Mouse (Mus musculus) mature B cell (primary cell): ENCODE measurements around the gene Prelp.

Experiments
- in situ Hi-C: fragments of 300-500 bp; cut with MboI; formaldehyde crosslinking; loops from 2 replicates; pipeline ENCODE4 v1.14.3; 2019

Prelp gene

GRCm38 (mm10) chr1:133900825-133901224, 20.4 kb downstream of the Prelp start:
- in situ Hi-C loops, result loop anchor here (25.0 kb wide), 1 partner anchor 211 kb away; the partner anchor contains the start of gene Chit1

GRCm38 (mm10) chr1:133899043-133899542, 22.1 kb downstream of the Prelp start:
- in situ Hi-C loops, result no loop called here

- in situ Hi-C loops, result no loop called here
Observed at GRCm38 (mm10) chr1:133897293-133897692, 23.9 kb downstream of the Prelp start.

- in situ Hi-C loops, result no loop called here
Observed at GRCm38 (mm10) chr1:133891489-133891888, 29.7 kb downstream of the Prelp start.

GRCm38 (mm10) chr1:133889949-133890598, 31.1 kb downstream of the Prelp start:
- in situ Hi-C loops, result no loop called here

GRCm38 (mm10) chr1:133887538-133888250, 33.5 kb downstream of the Prelp start:
- in situ Hi-C loops, result no loop called here

- in situ Hi-C loops, result no loop called here
Observed at GRCm38 (mm10) chr1:133887044-133887443, 34.2 kb downstream of the Prelp start.

- in situ Hi-C loops, result no loop called here
Observed at GRCm38 (mm10) chr1:133886431-133886830, 34.8 kb downstream of the Prelp start.

- in situ Hi-C loops, result no loop called here
Observed at GRCm38 (mm10) chr1:133885811-133886210, 35.4 kb downstream of the Prelp start.

- in situ Hi-C loops, result no loop called here
Observed at GRCm38 (mm10) chr1:133884746-133885145, 36.5 kb downstream of the Prelp start.

- in situ Hi-C loops, result no loop called here
Observed at GRCm38 (mm10) chr1:133884090-133884489, 37.1 kb downstream of the Prelp start.

GRCm38 (mm10) chr1:133882283-133883217, 38.7 kb downstream of the Prelp start:
- in situ Hi-C loops, result no loop called here

GRCm38 (mm10) chr1:133881813-133882212, 39.4 kb downstream of the Prelp start:
- in situ Hi-C loops, result no loop called here

GRCm38 (mm10) chr1:133878825-133879423, 42.3 kb downstream of the Prelp start:
- in situ Hi-C loops, result no loop called here

GRCm38 (mm10) chr1:133876936-133877335, 44.3 kb downstream of the Prelp start:
- in situ Hi-C loops, result no loop called here

- in situ Hi-C loops, result no loop called here
Observed at GRCm38 (mm10) chr1:133873086-133873813, 48.0 kb downstream of the Prelp start.

- in situ Hi-C loops, result no loop called here
Observed at GRCm38 (mm10) chr1:133871241-133871640, 50.0 kb downstream of the Prelp start.

- in situ Hi-C loops, result no loop called here
Observed at GRCm38 (mm10) chr1:133869221-133869620, 52.0 kb downstream of the Prelp start.

- in situ Hi-C loops, result no loop called here
Observed at GRCm38 (mm10) chr1:133863257-133863997, 57.8 kb downstream of the Prelp start.

- in situ Hi-C loops, result no loop called here
Observed at GRCm38 (mm10) chr1:133861028-133861427, 60.2 kb downstream of the Prelp start.
